Mouse (Mus musculus) intestine, embryonic 14.5 days (tissue): ENCODE measurements around the gene Gm3012. TPM values are rescaled to one million over a fixed set of nuclear protein-coding genes. Genes with fewer than 3 reads are reported as not detected.
"Not testable (repeated sequence)": the region's sequence is repeated elsewhere in the genome, so short reads cannot be mapped to it uniquely, and the experiment has no call there.

ENCODE experiments used
- ATAC-seq: fragments of 200-750 bp; cut with Nextera tagmentation; replicated peaks from 2 replicates; pipeline ENCODE4 v1.8.0; 2017; ENCODE audit warnings: low read depth, moderate number of reproducible peaks, moderate TSS enrichment, moderate library complexity; ENCODE audit not compliant: low FRiP score, low TSS enrichment
- DNase-seq: peaks from one replicate; pipeline ENCODE4 v3.0.0-alpha.2; 2018; ENCODE audit warnings: low spot score
- H3K27ac ChIP-seq: fragments of 300-500 bp; sonication (generic); 2 replicates; pipeline ENCODE4 v1.5.1; 2014; ENCODE audit warnings: low read depth, mild to moderate bottlenecking, control low read depth
- H3K27me3 ChIP-seq: fragments of 300-500 bp; sonication (generic); replicated peaks from 2 replicates; pipeline ENCODE4 v1.6.1; 2014; ENCODE audit warnings: low read length, control low read depth; ENCODE audit not compliant: control insufficient read depth, insufficient read depth
- H3K36me3 ChIP-seq: fragments of 300-500 bp; sonication (generic); 2 replicates; pipeline ENCODE4 v1.6.1; 2014; ENCODE audit warnings: low read length, control low read depth; ENCODE audit not compliant: control insufficient read depth, insufficient read depth
- H3K4me1 ChIP-seq: fragments of 300-500 bp; sonication (generic); replicated peaks from 2 replicates; pipeline ENCODE4 v1.6.1; 2014; ENCODE audit warnings: low read length, control low read depth, mixed read lengths; ENCODE audit not compliant: control insufficient read depth, insufficient read depth
- H3K4me2 ChIP-seq: fragments of 300-500 bp; sonication (generic); 2 replicates; pipeline ENCODE4 v1.6.1; 2014; ENCODE audit warnings: low read length
- H3K4me3 ChIP-seq: fragments of 300-500 bp; sonication (generic); 2 replicates; pipeline ENCODE4 v1.5.1; 2014; ENCODE audit warnings: low read depth, low read length, control low read depth, mixed read lengths
- H3K9ac ChIP-seq: fragments of 300-500 bp; sonication (generic); 2 replicates; pipeline ENCODE4 v1.6.1; 2014; ENCODE audit warnings: mild to moderate bottlenecking, low read length
- H3K9me3 ChIP-seq: fragments of 300-500 bp; sonication (generic); 2 replicates; pipeline ENCODE4 v1.6.1; 2016; ENCODE audit warnings: low read length, control low read depth; ENCODE audit not compliant: control insufficient read depth
- WGBS: fragments of 180-500 bp; shearing (Covaris S2); extraction: QIAGEN DNeasy Blood & Tissue Kit; methylation state at CpG from one replicate; pipeline ENCODE4 v1.1.7; 2014; 5-methylcytosine and 5-hydroxymethylcytosine counted together
- polyA plus RNA-seq: library from polyadenylated mRNA; unstranded; fragments of >200 nt; fragmentation: Nextera tagmentation; extraction: Ambion mirVana; gene quantifications from 2 replicates; pipeline ENCODE4 v1.2.1, GENCODE M21; 2014

The Gm3012 gene
- not detected in 2 replicates for polyA plus RNA-seq

GRCm38 (mm10) chr14:3634212-3634611 lies at the start of gene Gm3012:
TSS of gene Gm3012 (plus strand) at chr14:3634512.
- ATAC-seq, H3K27me3 ChIP-seq, H3K4me3 ChIP-seq, H3K4me1 ChIP-seq, H3K9me3 ChIP-seq, H3K9ac ChIP-seq, H3K36me3 ChIP-seq, H3K27ac ChIP-seq, DNase-seq, H3K4me2 ChIP-seq: not testable (repeated sequence)
- WGBS, result no CpG with 5 or more reads among the region's 2 CpGs

- not testable (repeated sequence) for ATAC-seq
- WGBS, result no CpG with 5 or more reads among the region's 32 CpGs
Measured at GRCm38 (mm10) chr14:3651730-3652129, 17.4 kb downstream of the Gm3012 start, which contains the start of gene Gm3020. TSS of gene Gm3020 (plus strand) at chr14:3652030.

GRCm38 (mm10) chr14:3688483-3688882 lies 54.2 kb downstream of the Gm3012 start, which contains the start of gene Gm3043:
TSS of gene Gm3043 (plus strand) at chr14:3688783.
- H3K36me3 ChIP-seq, H3K9ac ChIP-seq, H3K9me3 ChIP-seq, DNase-seq, H3K27me3 ChIP-seq, H3K4me1 ChIP-seq, H3K27ac ChIP-seq, H3K4me3 ChIP-seq, ATAC-seq, H3K4me2 ChIP-seq: not testable (repeated sequence)
- WGBS, result no CpG with 5 or more reads among the region's 3 CpGs

More at GRCm38 (mm10) chr14:3651730-3652129, 17.4 kb downstream of the Gm3012 start, which contains the start of gene Gm3020:
- not testable (repeated sequence) for H3K27ac ChIP-seq, H3K4me1 ChIP-seq, H3K9ac ChIP-seq, H3K4me2 ChIP-seq, H3K9me3 ChIP-seq, H3K36me3 ChIP-seq, DNase-seq, H3K4me3 ChIP-seq, H3K27me3 ChIP-seq

Other genes with a start within 250 kb of the Gm3012 start
- gene Gm10413, start 239.4 kb upstream of the Gm3012 start, polyA plus RNA-seq, result not detected in 2 replicates
- 0.73 and 1.9 TPM in 2 replicates for gene Gm10409, start 221.9 kb upstream of the Gm3012 start, polyA plus RNA-seq
- 1.1 and 1.6 TPM in 2 replicates for gene Gm3005, start 206.4 kb upstream of the Gm3012 start, polyA plus RNA-seq
- not detected in 2 replicates for gene Gm10408, start 185.1 kb upstream of the Gm3012 start, polyA plus RNA-seq
- gene Gm3020, start 17.5 kb downstream of the Gm3012 start, polyA plus RNA-seq, result 0.73 and 1.9 TPM in 2 replicates
- not detected in 2 replicates for gene Gm3043, start 54.3 kb downstream of the Gm3012 start, polyA plus RNA-seq
- 0.09 TPM in 1 of 2 replicates, not detected in the other for gene Gm3002, start 175.6 kb downstream of the Gm3012 start, polyA plus RNA-seq
- not detected in 2 replicates for gene Gm3033, start 211.7 kb downstream of the Gm3012 start, polyA plus RNA-seq
- 0.11 TPM in 1 of 2 replicates, not detected in the other for gene Gm2916, start 249.7 kb downstream of the Gm3012 start, polyA plus RNA-seq